In genomic region chr8:84042066-84042947, GRCm38 (mm10) we compare ENCODE assay signal across 8 mouse cellular contexts. TPM values are rescaled to one million over a fixed set of nuclear protein-coding genes. Genes with fewer than 3 reads are reported as not detected.
DNase-seq lines count a peak whose midpoint lies in the region; ATAC-seq and TF ChIP-seq lines count a peak whose summit lies in the region.

TSS of gene Il27ra (minus strand) at chr8:84042589.

- H3K4me1 ChIP-seq in ES-Bruce4 (ENCODE audit: control insufficient read depth, insufficient read depth, low read length): no peaks in the 10 kb centered on the region
- H3K4me1 ChIP-seq in forebrain, embryonic 13.5 days: peaks cover 24% of the 10 kb centered on the region

- H3K27ac ChIP-seq in ES-Bruce4 (ENCODE audit: insufficient read depth, low read length): no peak within 1 kb of the TSS
- H3K27ac ChIP-seq in forebrain, embryonic 13.5 days: no peak within 1 kb of the TSS

- peak; percentile 79 for DNase-seq in adrenal gland, postnatal 10 days
- DNase-seq in heart, postnatal 36 days: peak; percentile 78
- peak; percentile 59 to 66 for DNase-seq in layer of hippocampus, postnatal 10 days (ENCODE audit: low spot score in 2 of 2)
- peak; percentile 47 to 59 for DNase-seq in right cerebral cortex, postnatal 10 days (ENCODE audit: low spot score in 2 of 2)
- peak; percentile 49 to 76 for DNase-seq in urinary bladder, postnatal 4 days (ENCODE audit: low spot score in 2 of 2)

- H3K36me3 ChIP-seq in ES-Bruce4 (ENCODE audit: control insufficient read depth, insufficient read depth, low read length, poor library complexity, severe bottlenecking): no peaks in the 10 kb centered on the region
- no peaks in the 10 kb centered on the region for H3K36me3 ChIP-seq in forebrain, embryonic 13.5 days (ENCODE audit: poor library complexity, severe bottlenecking)

- TF ChIP-seq EP300 in ES-Bruce4 (IDR thresholded peaks at IDR 0.05; ENCODE audit: insufficient read depth, low read depth, low read length): no peak

- no peaks in the 10 kb centered on the region for H3K9me3 ChIP-seq in ES-Bruce4 (replicated peaks; ENCODE audit: control insufficient read depth, insufficient read depth, low read length, poor library complexity, severe bottlenecking)
- H3K9me3 ChIP-seq in forebrain, embryonic 13.5 days (replicated peaks): 0 out of 2 replicates have a peak, but pooled peaks cover 2% of the 10 kb centered on the region

- H3K4me3 ChIP-seq in ES-Bruce4 (ENCODE audit: low read depth, low read length): peak within 1 kb of the TSS; percentile 44
- H3K4me3 ChIP-seq in forebrain, embryonic 13.5 days: peak within 1 kb of the TSS; percentile 29

- intact Hi-C loops in heart, postnatal 36 days (cut with DNase I): loop anchor here (2.0 kb wide), 1 partner anchor 20 kb away; no protein-coding TSS in a partner anchor

- WGBS in forebrain, embryonic 13.5 days: 3% methylated on average over 40 of the region's 40 CpGs

- peak within 1 kb of the TSS; percentile 26 for H3K9ac ChIP-seq in ES-Bruce4 (ENCODE audit: low read depth, poor library complexity, severe bottlenecking)
- H3K9ac ChIP-seq in forebrain, embryonic 13.5 days: peak within 1 kb of the TSS; percentile 34

- H3K27me3 ChIP-seq in ES-Bruce4 (ENCODE audit: control insufficient read depth, insufficient read depth, low read length, poor library complexity, severe bottlenecking): no peaks in the 10 kb centered on the region
- peaks cover 68% of the 10 kb centered on the region for H3K27me3 ChIP-seq in forebrain, embryonic 13.5 days

- no peak for TF ChIP-seq POLR2A in ES-Bruce4 (IDR thresholded peaks at IDR 0.05; ENCODE audit: insufficient read depth, low read length)

- H3K4me2 ChIP-seq in forebrain, embryonic 13.5 days: peak within 1 kb of the TSS; percentile 60

- TF ChIP-seq CTCF in ES-Bruce4 (IDR thresholded peaks at IDR 0.05; ENCODE audit: low read depth, low read length): peak; percentile 50

- peak; percentile 58; the same call in 1 of the 2 replicates for ATAC-seq in forebrain, embryonic 13.5 days
- peak; percentile 89 for ATAC-seq in megakaryocyte, adult 5-6 weeks (ENCODE audit: poor library complexity, severe bottlenecking)

RNA-seq across cellular contexts. Expression of gene Il27ra, which starts in this region (rescaled TPM):
- 0.33 and 0.61 TPM in 2 replicates for polyA plus RNA-seq in ES-Bruce4 (2011; ENCODE audit: insufficient read depth, insufficient read length, low read depth, missing spikeins)
- total RNA-seq in adrenal gland, postnatal 10 days (2021): 1 to 10 TPM; 5.3 to 6.9 TPM
- 0.23 and 0.29 TPM in 2 replicates for polyA plus RNA-seq in forebrain, embryonic 13.5 days (2015; fragmentation: Nextera tagmentation; extraction: Ambion mirVana)
- 1 to 10 TPM; 3.0 to 3.1 TPM for total RNA-seq in heart, postnatal 36 days (2021)
- 1 to 10 TPM; 1.4 to 1.7 TPM for total RNA-seq in layer of hippocampus, postnatal 10 days (2021)
- 1.5 and 2.2 TPM in 2 replicates for total RNA-seq in megakaryocyte, adult 5-6 weeks (2015)
- 0.12 and 0.73 TPM in 2 replicates for total RNA-seq in megakaryocyte, adult 5-6 weeks (2017)

Comparison
In these comparisons a context has a peak if more than half of its experiments do, and no peak if none do; other contexts are left out.
1. Peak in ATAC-seq, H3K4me3 ChIP-seq, H3K9ac ChIP-seq and H3K4me2 ChIP-seq in forebrain, embryonic 13.5 days; RNA of the gene not detected or under 1 TPM.